Mouse (Mus musculus): ENCODE data around the gene Slc35g1.

DNA sequence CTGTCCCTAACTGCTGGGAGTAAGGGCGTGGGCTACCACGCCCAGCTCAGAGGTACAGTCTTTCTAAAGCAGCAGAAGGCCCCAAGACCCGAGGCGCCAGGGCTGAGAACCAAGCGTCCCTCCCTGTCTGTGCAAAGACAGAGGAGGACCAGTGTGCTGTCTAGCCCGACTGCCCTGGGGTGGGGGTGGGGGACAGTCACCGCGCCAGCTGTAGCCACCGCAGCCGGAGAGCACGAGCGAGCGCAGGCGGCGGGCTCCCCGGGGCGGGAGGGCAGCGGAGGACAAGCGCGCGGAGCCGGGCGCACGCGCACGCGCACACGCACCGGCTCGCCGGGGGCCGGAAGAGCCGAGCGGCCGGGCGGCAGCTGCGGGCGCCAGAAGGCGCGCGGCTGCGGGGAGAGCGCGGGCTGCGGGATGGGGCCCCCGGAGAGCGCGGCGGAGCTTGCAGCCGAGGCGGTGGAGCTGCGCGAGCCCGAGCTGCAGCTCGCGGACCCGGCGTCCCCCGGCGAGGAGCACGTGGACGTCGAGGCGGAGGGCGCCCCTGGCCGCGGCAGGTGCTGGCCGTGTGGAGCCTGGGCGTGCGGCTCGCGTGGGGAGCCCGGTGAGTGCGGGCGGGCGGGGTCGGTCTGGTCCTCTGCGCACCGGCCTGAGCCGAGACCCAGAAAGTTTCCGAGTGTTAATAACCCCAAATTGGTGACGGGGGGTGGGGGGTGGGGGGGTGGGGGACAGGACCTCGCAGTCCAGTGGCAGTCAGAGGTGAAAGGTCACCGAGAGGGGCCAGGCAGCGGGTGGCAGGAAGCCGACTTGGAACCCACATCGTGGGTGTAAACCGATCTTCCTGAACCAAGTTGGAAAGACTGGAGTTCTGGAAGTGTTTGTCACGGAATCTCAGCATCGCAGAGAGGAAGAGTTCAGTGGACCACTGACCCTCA, at the start of gene Slc35g1:
- TF ChIP-seq POLR2A (IDR thresholded peaks at IDR 0.05; ENCODE audit: low read depth, low read length): peak; percentile 4; the same call in 1 of the 2 replicates
- TF ChIP-seq CTCF (IDR thresholded peaks at IDR 0.05; ENCODE audit: extremely low read depth, insufficient read depth, insufficient read length, insufficient replicate concordance): no peak
